Comparison of ENCODE assay signal across 21 mouse cellular contexts in the genomic region with DNA sequence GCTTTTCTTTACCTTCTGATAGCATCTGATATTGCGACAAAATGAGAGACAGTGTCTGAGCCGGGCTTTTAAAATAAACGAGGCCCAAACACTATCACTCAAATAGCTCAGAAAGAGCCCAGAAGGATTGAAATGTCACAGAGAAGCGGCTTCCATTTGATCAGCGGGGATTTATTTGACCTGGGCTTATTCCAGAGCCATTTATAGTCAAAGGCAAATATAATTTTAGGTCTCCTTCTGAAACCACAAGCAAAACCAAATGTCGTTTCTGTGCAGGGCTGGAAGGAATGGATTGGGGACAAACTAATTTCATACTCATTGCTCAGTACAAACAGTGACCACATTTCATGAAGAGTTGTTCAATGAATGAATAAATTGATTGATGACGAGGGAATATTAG. TPM values are rescaled to one million over a fixed set of nuclear protein-coding genes. Genes with fewer than 3 reads are reported as not detected.
A peak's percentile ranks its signal among the peaks of the same experiment; 100 is the strongest.
DNase-seq lines count a peak whose midpoint lies in the region; ATAC-seq and TF ChIP-seq lines count a peak whose summit lies in the region.
"Had no signal": no experiment of that assay in that cellular context is flagged by ENCODE, and none has a peak within 500 bp of the region (broad histone marks: within the 10 kb centered on the region; RNA-seq: fewer than 3 reads in every experiment).

No protein-coding gene starts in this region.

- no peak overlapping the region for H3K4me2 ChIP-seq in liver, embryonic 12.5 days
- H3K4me2 ChIP-seq in midbrain, embryonic 14.5 days (ENCODE audit: low read length) = no peak overlapping the region

- H3K9me3 ChIP-seq in liver, embryonic 12.5 days (replicated peaks) = no peaks in the 10 kb centered on the region
- H3K9me3 ChIP-seq in midbrain, embryonic 14.5 days (ENCODE audit: control insufficient read depth, low read length) = no peaks in the 10 kb centered on the region
- H3K9me3 ChIP-seq in midbrain, embryonic 10.5 days (replicated peaks) = no peaks in the 10 kb centered on the region

- no peak for TF ChIP-seq POLR2A in liver, adult 2 months (IDR thresholded peaks at IDR 0.05; ENCODE audit: extremely low read depth, insufficient read depth, low read length)

- WGBS in liver, adult 2 months = 23% methylated on average over 7 of the region's 7 CpGs
- WGBS in liver, embryonic 12.5 days (ENCODE audit: insufficient replicate concordance) = 65% methylated on average over 7 of the region's 7 CpGs
- WGBS in midbrain, embryonic 14.5 days = 81% methylated on average over 7 of the region's 7 CpGs
- 88% methylated on average over 7 of the region's 7 CpGs for WGBS in midbrain, embryonic 10.5 days

- H3K79me2 ChIP-seq in liver, adult 2 months (ENCODE audit: control insufficient read depth, insufficient read depth, low read length) = no peaks in the 10 kb centered on the region

- H3K4me1 ChIP-seq in liver, adult 2 months (ENCODE audit: control insufficient read depth, insufficient read depth, low read length) = no peaks in the 10 kb centered on the region; the same call in 1 of the 2 replicates
- H3K4me1 ChIP-seq in liver, embryonic 12.5 days = 0 out of 2 replicates have a peak, but pooled peaks cover 3% of the 10 kb centered on the region
- no peaks in the 10 kb centered on the region for H3K4me1 ChIP-seq in midbrain, embryonic 14.5 days (ENCODE audit: control insufficient read depth, insufficient read depth, low read length)
- H3K4me1 ChIP-seq in midbrain, embryonic 10.5 days = no peaks in the 10 kb centered on the region

- no peak for ATAC-seq in liver, embryonic 12.5 days
- no peak for ATAC-seq in midbrain, embryonic 14.5 days (ENCODE audit: low FRiP score, low TSS enrichment)
- ATAC-seq: activated CD4-positive, CD25-positive, alpha-beta regulatory T cell, adult 4 months; CD4-positive, CD25-positive, alpha-beta regulatory T cell, adult 4 months; Patski had no signal

- H3K9ac ChIP-seq in liver, adult 2 months (ENCODE audit: low read depth, low read length) = no peak overlapping the region
- no peak overlapping the region for H3K9ac ChIP-seq in liver, embryonic 12.5 days
- no peak overlapping the region for H3K9ac ChIP-seq in midbrain, embryonic 14.5 days (replicated peaks; ENCODE audit: low read length)

- no peak overlapping the region for H3K4me3 ChIP-seq in liver, adult 2 months (ENCODE audit: insufficient read depth, low read depth, low read length)
- no peak overlapping the region for H3K4me3 ChIP-seq in liver, embryonic 12.5 days
- no peak overlapping the region for H3K4me3 ChIP-seq in midbrain, embryonic 14.5 days (replicated peaks; ENCODE audit: low read depth, low read length)
- no peak overlapping the region for H3K4me3 ChIP-seq in midbrain, embryonic 10.5 days

- no peaks in the 10 kb centered on the region for H3K27me3 ChIP-seq in liver, adult 2 months (ENCODE audit: control insufficient read depth, insufficient read depth, low read length)
- H3K27me3 ChIP-seq in liver, embryonic 12.5 days (replicated peaks) = no peaks in the 10 kb centered on the region
- no peaks in the 10 kb centered on the region for H3K27me3 ChIP-seq in midbrain, embryonic 14.5 days (ENCODE audit: control insufficient read depth, insufficient read depth, low read length)
- no peaks in the 10 kb centered on the region for H3K27me3 ChIP-seq in midbrain, embryonic 10.5 days (ENCODE audit: low read depth, poor library complexity, severe bottlenecking)
- H3K27me3 ChIP-seq: CH12.LX had no signal

- peak; percentile 80 for DNase-seq in liver, adult 2 months (ENCODE audit: extremely low read depth, low read depth, low spot score)
- DNase-seq in midbrain, embryonic 14.5 days = peak; percentile 16
- no peak for DNase-seq in midbrain, embryonic 10.5 days (ENCODE audit: low spot score)
- DNase-seq in forelimb bud, embryonic 11.5 days (ENCODE audit: low read depth, low spot score) = peak; percentile 14
- no peak for DNase-seq in spleen, adult 18-20 months
- DNase-seq: adrenal gland, adult 2 months; adrenal gland, adult 8-10 months; adrenal gland, postnatal 10 days; adrenal gland, postnatal 14 days; adrenal gland, postnatal 25 days; adrenal gland, postnatal 36 days; B cell, adult 2 months; cerebellum, adult 11 months; cerebellum, adult 11-12 months; cerebellum, adult 18-20 months had no signal

- no peak overlapping the region for H3K27ac ChIP-seq in liver, adult 2 months (replicated peaks; ENCODE audit: insufficient read depth, low read depth, low read length)
- no peak overlapping the region for H3K27ac ChIP-seq in liver, embryonic 12.5 days
- no peak overlapping the region for H3K27ac ChIP-seq in midbrain, embryonic 14.5 days (replicated peaks; ENCODE audit: low read depth, low read length)
- no peak overlapping the region for H3K27ac ChIP-seq in midbrain, embryonic 10.5 days (replicated peaks)

- no peaks in the 10 kb centered on the region for H3K36me3 ChIP-seq in liver, adult 2 months (ENCODE audit: control insufficient read depth, insufficient read depth, low read length)
- H3K36me3 ChIP-seq in liver, embryonic 12.5 days = no peaks in the 10 kb centered on the region
- no peaks in the 10 kb centered on the region for H3K36me3 ChIP-seq in midbrain, embryonic 14.5 days (ENCODE audit: control insufficient read depth, insufficient read depth, low read length)
- no peaks in the 10 kb centered on the region for H3K36me3 ChIP-seq in midbrain, embryonic 10.5 days
- H3K36me3 ChIP-seq: G1E had no signal

- no peak for TF ChIP-seq CTCF in liver, adult 2 months (IDR thresholded peaks at IDR 0.05; ENCODE audit: low read depth, low read length)

RNA-seq across cellular contexts. Expression of a gene that starts 51.3 kb away (rescaled TPM):
- 29.3 and 29.9 TPM in 2 replicates for total RNA-seq in liver, adult 2 months (2014; rRNA removed)
- 45.5 and 48.4 TPM in 2 replicates for polyA plus RNA-seq in liver, adult 2 months (2012; rRNA removed)
- 17.9 and 18.7 TPM in 2 replicates for polyA plus RNA-seq in liver, embryonic 12.5 days (2016; fragmentation: Nextera tagmentation; extraction: Ambion mirVana)
- polyA plus RNA-seq in midbrain, embryonic 14.5 days (2014; fragmentation: Nextera tagmentation; extraction: Ambion mirVana) = 20.7 and 25.4 TPM in 2 replicates
- 52.1 and 66.0 TPM in 2 replicates for polyA plus RNA-seq in midbrain, embryonic 10.5 days (2016; fragmentation: Nextera tagmentation; extraction: Ambion mirVana)
- polyA plus RNA-seq: G1E had no signal

Comparison
In these comparisons a context has a peak if more than half of its experiments do, and no peak if none do; other contexts are left out.
1. DNase-seq: peak in liver, adult 2 months (single experiment), midbrain, embryonic 14.5 days (single experiment) and forelimb bud, embryonic 11.5 days (single experiment); none in midbrain, embryonic 10.5 days (single experiment) and spleen, adult 18-20 months (0 of 2).